Mouse (Mus musculus): ENCODE results near the gene Fhad1.

- TF ChIP-seq CTCF (IDR thresholded peaks at IDR 0.05; ENCODE audit: control insufficient read depth, insufficient read depth, low read length) = no peak
- no peak for TF ChIP-seq POLR2A (IDR thresholded peaks at IDR 0.05; ENCODE audit: borderline replicate concordance, control insufficient read depth, low read depth, low read length)
These were observed 135.8 kb downstream of the Fhad1 start for GRCm38 (mm10) chr4:141879074-141879473.

Data from bone marrow, adult 2 months (tissue).